Mouse (Mus musculus): ENCODE measurements around the gene Rilp.

The Rilp gene

GRCm38 (mm10) chr11:75509741-75510626 is at the start of gene Rilp:
Rilp (plus strand) TSS chr11:75510094.
- peak; percentile 61 for DNase-seq

GRCm38 (mm10) chr11:75460103-75460843 is 49.6 kb upstream of the Rilp start:
- DNase-seq = peak; percentile 89

- peak; percentile 99 for DNase-seq
Observed at GRCm38 (mm10) chr11:75460844-75461742, 48.8 kb upstream of the Rilp start, which contains the start of gene Tlcd2. Tlcd2 (plus strand) TSS chr11:75461715.

- DNase-seq = no peak
Observed at GRCm38 (mm10) chr11:75461743-75462252, 48.1 kb upstream of the Rilp start.

- DNase-seq = peak; percentile 62
Observed at GRCm38 (mm10) chr11:75462253-75462783, 47.6 kb upstream of the Rilp start.

GRCm38 (mm10) chr11:75462865-75463336 is 47.0 kb upstream of the Rilp start:
- peak; percentile 49 for DNase-seq

GRCm38 (mm10) chr11:75463624-75464023 is 46.3 kb upstream of the Rilp start:
- no peak for DNase-seq

- no peak for DNase-seq
Observed at GRCm38 (mm10) chr11:75464417-75464816, 45.5 kb upstream of the Rilp start.

- DNase-seq = no peak
Observed at GRCm38 (mm10) chr11:75465051-75465450, 44.8 kb upstream of the Rilp start.

GRCm38 (mm10) chr11:75466731-75467505 is 43.0 kb upstream of the Rilp start:
- DNase-seq = no peak

- DNase-seq = no peak
Observed at GRCm38 (mm10) chr11:75467512-75468215, 42.2 kb upstream of the Rilp start.

- no peak for DNase-seq
Observed at GRCm38 (mm10) chr11:75468410-75468809, 41.5 kb upstream of the Rilp start.

GRCm38 (mm10) chr11:75469261-75469660 is 40.6 kb upstream of the Rilp start:
- no peak for DNase-seq

- DNase-seq = no peak
Observed at GRCm38 (mm10) chr11:75470675-75471074, 39.2 kb upstream of the Rilp start.

GRCm38 (mm10) chr11:75472469-75473081 is 37.3 kb upstream of the Rilp start:
- DNase-seq = no peak

- no peak for DNase-seq
Observed at GRCm38 (mm10) chr11:75473376-75473775, 36.5 kb upstream of the Rilp start.

GRCm38 (mm10) chr11:75486192-75486591 is 23.7 kb upstream of the Rilp start:
- DNase-seq = no peak

- DNase-seq = peak; percentile 99
Observed at GRCm38 (mm10) chr11:75486601-75487285, 23.2 kb upstream of the Rilp start, which contains the start of gene Prpf8. Prpf8 (plus strand) TSS chr11:75486816.

GRCm38 (mm10) chr11:75487496-75487895 is 22.4 kb upstream of the Rilp start:
- DNase-seq = no peak

Data from cerebellum, adult 8-10 months (tissue).